Mouse (Mus musculus): ENCODE measurements around the gene 4931406P16Rik. TPM values are rescaled to one million over a fixed set of nuclear protein-coding genes. Genes with fewer than 3 reads are reported as not detected.

Gene 4931406P16Rik
- total RNA-seq (2023), result 60.7 to 67.4 TPM (median 63.4 TPM) in 4 replicates

GRCm38 (mm10) chr7:34313443-34313875, at the start of gene 4931406P16Rik:
Gene 4931406P16Rik (minus strand): TSS chr7:34313551.

GRCm38 (mm10) chr7:34250738-34251137, 62.6 kb downstream of the 4931406P16Rik start, which contains the start of gene Gm6096:
Gene Gm6096 (plus strand): TSS chr7:34251038.

GRCm38 (mm10) chr7:34230116-34230515, 83.2 kb downstream of the 4931406P16Rik start, which contains the start of gene Gpi1:
Gene Gpi1 (minus strand): TSS chr7:34230336.

GRCm38 (mm10) chr7:34196132-34197128, 116.9 kb downstream of the 4931406P16Rik start, which contains the start of gene Pdcd2l:
Gene Pdcd2l (minus strand): TSS chr7:34196661.

Other genes starting within 250 kb of the 4931406P16Rik start
- gene Scgb1b30, start 218.1 kb downstream of the 4931406P16Rik start, total RNA-seq (2023), result not detected in 4 replicates
- not detected in 4 replicates for gene Wtip, start 180.3 kb downstream of the 4931406P16Rik start, total RNA-seq (2023)
- gene Uba2, start 144.0 kb downstream of the 4931406P16Rik start, total RNA-seq (2023), result 72.5 to 86.4 TPM (median 80.1 TPM) in 4 replicates
- gene Pdcd2l, start 116.9 kb downstream of the 4931406P16Rik start, total RNA-seq (2023), result 23.1 to 29.1 TPM (median 27.4 TPM) in 4 replicates
- gene Gpi1, start 83.2 kb downstream of the 4931406P16Rik start, total RNA-seq (2023), result 232 to 261 TPM (median 253 TPM) in 4 replicates
- gene Gm6096, start 62.5 kb downstream of the 4931406P16Rik start, total RNA-seq (2023), result not detected in 4 replicates
- 187 to 200 TPM (median 194 TPM) in 4 replicates for gene Lsm14a, start 79.8 kb upstream of the 4931406P16Rik start, total RNA-seq (2023)

Measured in B cell, adult 62 days (primary cell).